Mouse (Mus musculus): ENCODE results near the gene Atf3.

DNA sequence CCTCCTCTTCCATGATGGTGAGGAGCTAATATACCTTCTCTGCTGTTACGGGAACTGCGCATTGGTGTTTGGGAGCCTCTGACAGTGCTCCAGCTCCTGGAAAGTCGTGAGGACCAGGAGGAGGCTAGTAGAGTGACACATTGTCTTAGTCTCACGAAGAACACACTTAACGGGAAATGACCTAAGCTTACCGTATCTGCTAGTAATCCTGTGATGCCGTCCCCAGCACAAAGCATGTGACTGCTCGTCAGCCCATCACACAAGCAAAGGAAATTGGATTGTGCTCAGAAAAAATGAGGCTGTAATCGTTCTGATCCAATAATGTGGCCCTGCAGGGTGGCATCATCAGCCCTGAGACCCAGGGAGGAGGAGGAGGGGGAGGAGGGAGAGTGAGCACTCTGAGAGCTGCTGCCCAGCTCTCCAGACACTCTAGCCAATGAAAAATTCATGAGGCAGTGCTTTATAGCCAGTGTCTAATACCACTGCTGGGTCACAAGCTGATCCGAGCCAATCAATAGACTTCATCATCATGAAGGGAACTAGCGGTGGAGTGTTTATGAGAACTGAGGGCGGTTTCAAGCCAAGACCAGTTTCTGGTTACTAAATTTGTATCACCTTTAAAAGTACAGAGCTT is 24.3 kb upstream of the Atf3 start:
- TF ChIP-seq USF1 (IDR thresholded peaks at IDR 0.05; ENCODE audit: low read depth) (no peak), MYOD1 (IDR thresholded peaks at IDR 0.05; ENCODE audit: control insufficient read depth in 1 of 3, insufficient read length in 2 of 3, low read depth in 2 of 3) (no peak), POLR2A (IDR thresholded peaks at IDR 0.05; ENCODE audit: insufficient read length, low read depth) (no peak), MAX (IDR thresholded peaks at IDR 0.05; ENCODE audit: low read depth) (no peak), E2F4 (IDR thresholded peaks at IDR 0.05; ENCODE audit: insufficient read depth) (no peak), MYOG (IDR thresholded peaks at IDR 0.05; ENCODE audit: control insufficient read depth in 1 of 3, insufficient read depth in 1 of 3, insufficient read length in 2 of 3, low read depth in 2 of 3) (no peak), POLR2AphosphoS2 (IDR thresholded peaks at IDR 0.05; ENCODE audit: insufficient read length, low read depth) (no peak), TCF12 (IDR thresholded peaks at IDR 0.05; ENCODE audit: insufficient read depth, poor library complexity, severe bottlenecking) (no peak), CEBPB (IDR thresholded peaks at IDR 0.05; ENCODE audit: insufficient read depth, poor library complexity, severe bottlenecking) (no peak), TCF3 (IDR thresholded peaks at IDR 0.05; ENCODE audit: insufficient read length, low read depth) (no peak), SRF (IDR thresholded peaks at IDR 0.05; ENCODE audit: control insufficient read depth, insufficient read length, low read depth) (no peak), REST (IDR thresholded peaks at IDR 0.05; ENCODE audit: insufficient read depth, insufficient read length) (no peak)
